Mouse (Mus musculus): ENCODE data around the gene Haus4.
A peak's percentile ranks its signal among the peaks of the same experiment; 100 is the strongest.

The Haus4 gene

GRCm38 (mm10) chr14:54553975-54554769, at the start of gene Haus4:
Gene Haus4, minus strand, starts transcription at chr14:54554616.
- DNase-seq (ENCODE audit: low spot score), result peak; percentile 65

- DNase-seq (ENCODE audit: low spot score), result no peak
Observed at GRCm38 (mm10) chr14:54603686-54604085, 49.3 kb upstream of the Haus4 start.

GRCm38 (mm10) chr14:54603038-54603654, 48.7 kb upstream of the Haus4 start:
- DNase-seq (ENCODE audit: low spot score), result peak; percentile 79

- DNase-seq (ENCODE audit: low spot score), result no peak
Observed at GRCm38 (mm10) chr14:54602613-54603012, 48.2 kb upstream of the Haus4 start.

- DNase-seq (ENCODE audit: low spot score), result no peak
Observed at GRCm38 (mm10) chr14:54601601-54602000, 47.2 kb upstream of the Haus4 start.

GRCm38 (mm10) chr14:54597084-54597483, 42.7 kb upstream of the Haus4 start:
- DNase-seq (ENCODE audit: low spot score), result no peak

GRCm38 (mm10) chr14:54594631-54595414, 40.4 kb upstream of the Haus4 start:
- no peak for DNase-seq (ENCODE audit: low spot score)

GRCm38 (mm10) chr14:54594055-54594454, 39.6 kb upstream of the Haus4 start:
- no peak for DNase-seq (ENCODE audit: low spot score)

- DNase-seq (ENCODE audit: low spot score), result no peak
Observed at GRCm38 (mm10) chr14:54592319-54592934, 38.0 kb upstream of the Haus4 start.

GRCm38 (mm10) chr14:54591056-54591455, 36.6 kb upstream of the Haus4 start:
- no peak for DNase-seq (ENCODE audit: low spot score)

GRCm38 (mm10) chr14:54583681-54584338, 29.4 kb upstream of the Haus4 start:
- no peak for DNase-seq (ENCODE audit: low spot score)

GRCm38 (mm10) chr14:54582536-54582935, 28.1 kb upstream of the Haus4 start:
- no peak for DNase-seq (ENCODE audit: low spot score)

- DNase-seq (ENCODE audit: low spot score), result no peak
Observed at GRCm38 (mm10) chr14:54579638-54580037, 25.2 kb upstream of the Haus4 start.

- no peak for DNase-seq (ENCODE audit: low spot score)
Observed at GRCm38 (mm10) chr14:54578063-54578462, 23.6 kb upstream of the Haus4 start.

- peak; percentile 83 for DNase-seq (ENCODE audit: low spot score)
Observed at GRCm38 (mm10) chr14:54577089-54577982, 22.9 kb upstream of the Haus4 start, which contains the start of gene Ajuba. Gene Ajuba, minus strand, starts transcription at chr14:54577558.

GRCm38 (mm10) chr14:54576241-54577088, 22.0 kb upstream of the Haus4 start:
- DNase-seq (ENCODE audit: low spot score), result no peak

- no peak for DNase-seq (ENCODE audit: low spot score)
Observed at GRCm38 (mm10) chr14:54575631-54576030, 21.2 kb upstream of the Haus4 start.

GRCm38 (mm10) chr14:54575031-54575430, 20.6 kb upstream of the Haus4 start:
- DNase-seq (ENCODE audit: low spot score), result no peak

- DNase-seq (ENCODE audit: low spot score), result no peak
Observed at GRCm38 (mm10) chr14:54574253-54574652, 19.8 kb upstream of the Haus4 start.
